Mouse (Mus musculus): ENCODE data around the gene Ccdc184. TPM values are rescaled to one million over a fixed set of nuclear protein-coding genes. Genes with fewer than 3 reads are reported as not detected.

Ccdc184 gene
- polyA plus RNA-seq, 2 experiments, result not detected

DNA sequence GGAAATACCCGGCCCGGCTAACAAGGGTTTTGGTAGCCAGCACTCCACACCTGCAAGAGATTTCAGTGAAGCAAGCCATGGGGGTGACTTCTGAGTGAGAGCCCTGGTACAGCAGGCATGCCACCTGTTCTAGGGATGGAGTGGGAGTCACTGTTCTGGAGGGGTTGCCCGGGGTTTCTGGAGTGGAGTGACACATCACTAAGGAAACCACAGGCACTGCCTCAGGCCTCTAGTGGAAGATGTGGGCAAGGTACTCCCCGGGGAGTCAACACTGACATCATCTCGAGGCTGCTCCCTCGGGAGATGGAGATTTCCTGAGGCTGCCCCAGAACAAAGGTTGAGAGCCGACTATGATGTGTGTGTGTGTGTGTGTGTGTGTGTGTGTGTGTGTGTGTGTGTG is 3.4 kb downstream of the Ccdc184 start:
- H3K27me3 ChIP-seq (ENCODE audit: control insufficient read depth, insufficient read depth, low read length), result peaks cover 62% of the 10 kb centered on the region
- no peak overlapping the region for H3K27ac ChIP-seq
- no peak overlapping the region for H3K4me3 ChIP-seq (ENCODE audit: insufficient read depth in 1 of 2, low read depth in 2 of 2, low read length in 2 of 2)
- H3K9ac ChIP-seq (replicated peaks), result no peak overlapping the region
- H3K4me2 ChIP-seq (ENCODE audit: low read depth), result no peak overlapping the region
- DNase-seq (ENCODE audit: low read depth in 3 of 3, low spot score in 3 of 3), result no peak
- 18% methylated on average over 7 of the region's 7 CpGs for WGBS (ENCODE audit: insufficient replicate concordance)
- no peak for ATAC-seq (ENCODE audit: insufficient read depth)
- no peaks in the 10 kb centered on the region for H3K4me1 ChIP-seq (replicated peaks; ENCODE audit: control insufficient read depth in 2 of 2, insufficient read depth in 2 of 2, low read length in 1 of 2)
- no peak for TF ChIP-seq EP300 (IDR thresholded peaks at IDR 0.05; ENCODE audit: low read depth)
- no peak for TF ChIP-seq CTCF (IDR thresholded peaks at IDR 0.05; ENCODE audit: low read depth)
- H3K9me3 ChIP-seq (ENCODE audit: control insufficient read depth, low read length), result no peaks in the 10 kb centered on the region
- no peaks in the 10 kb centered on the region for H3K36me3 ChIP-seq (replicated peaks; ENCODE audit: control insufficient read depth, insufficient read depth, low read depth)

- H3K4me3 ChIP-seq (ENCODE audit: insufficient read depth in 1 of 2, low read depth in 2 of 2, low read length in 2 of 2), result no peak overlapping the region
- no peaks in the 10 kb centered on the region for H3K36me3 ChIP-seq (replicated peaks; ENCODE audit: control insufficient read depth, insufficient read depth, low read depth)
- peaks cover 57% of the 10 kb centered on the region for H3K27me3 ChIP-seq (ENCODE audit: control insufficient read depth, insufficient read depth, low read length)
- no peaks in the 10 kb centered on the region for H3K4me1 ChIP-seq (replicated peaks; ENCODE audit: control insufficient read depth in 2 of 2, insufficient read depth in 2 of 2, low read length in 1 of 2)
- H3K9ac ChIP-seq (replicated peaks), result no peak overlapping the region
- no peak overlapping the region for H3K27ac ChIP-seq
- ATAC-seq (ENCODE audit: insufficient read depth) (no peak), DNase-seq (ENCODE audit: low read depth in 3 of 3, low spot score in 3 of 3) (no peak)
- no peaks in the 10 kb centered on the region for H3K9me3 ChIP-seq (ENCODE audit: control insufficient read depth, low read length)
- 54% methylated on average over 9 of the region's 9 CpGs for WGBS (ENCODE audit: insufficient replicate concordance)
- no peak for TF ChIP-seq EP300 (IDR thresholded peaks at IDR 0.05; ENCODE audit: low read depth)
- no peak for TF ChIP-seq CTCF (IDR thresholded peaks at IDR 0.05; ENCODE audit: low read depth)
- H3K4me2 ChIP-seq (ENCODE audit: low read depth), result no peak overlapping the region
Observed at GRCm38 (mm10) chr15:98170917-98171316, 4.0 kb downstream of the Ccdc184 start.

GRCm38 (mm10) chr15:98172113-98172512 is 5.2 kb downstream of the Ccdc184 start:
- WGBS (ENCODE audit: insufficient replicate concordance), result 51% methylated on average over 5 of the region's 5 CpGs
- Histone ChIP-seq H3K4me1 (replicated peaks; ENCODE audit: control insufficient read depth in 2 of 2, insufficient read depth in 2 of 2, low read length in 1 of 2) (no peaks in the 10 kb centered on the region), H3K36me3 (replicated peaks; ENCODE audit: control insufficient read depth, insufficient read depth, low read depth) (no peaks in the 10 kb centered on the region), H3K27me3 (ENCODE audit: control insufficient read depth, insufficient read depth, low read length) (peaks cover 46% of the 10 kb centered on the region), H3K4me3 (ENCODE audit: insufficient read depth in 1 of 2, low read depth in 2 of 2, low read length in 2 of 2) (no peak overlapping the region), H3K4me2 (ENCODE audit: low read depth) (no peak overlapping the region), H3K9ac (replicated peaks) (no peak overlapping the region), H3K9me3 (ENCODE audit: control insufficient read depth, low read length) (no peaks in the 10 kb centered on the region), H3K27ac (no peak overlapping the region)
- ATAC-seq (ENCODE audit: insufficient read depth), result no peak
- DNase-seq (ENCODE audit: low read depth in 3 of 3, low spot score in 3 of 3), result no peak
- TF ChIP-seq EP300 (IDR thresholded peaks at IDR 0.05; ENCODE audit: low read depth), result no peak
- TF ChIP-seq CTCF (IDR thresholded peaks at IDR 0.05; ENCODE audit: low read depth), result no peak

DNA sequence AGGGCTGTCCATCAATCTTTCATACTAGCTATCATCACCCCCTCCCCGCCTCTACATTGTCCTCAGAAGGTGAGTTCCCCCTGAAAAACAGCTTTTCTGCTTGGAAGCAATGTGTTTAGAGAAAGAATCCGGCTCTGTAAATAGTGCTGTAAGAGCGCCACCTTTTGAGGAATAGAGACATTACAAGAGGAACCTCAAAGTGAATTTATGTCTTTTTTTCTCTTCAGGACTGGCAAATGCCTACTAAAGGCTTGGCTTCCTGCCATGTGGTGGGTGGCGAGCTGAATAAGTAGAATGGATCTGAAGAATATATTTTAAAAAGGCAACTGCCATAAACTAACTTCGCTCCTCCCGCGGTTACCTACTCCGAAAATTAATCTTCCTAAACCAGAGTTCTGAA is 6.9 kb downstream of the Ccdc184 start:
- peak in 2 of 3 experiments; percentile 11 to 19 for DNase-seq (ENCODE audit: low read depth in 3 of 3, low spot score in 3 of 3)
- Histone ChIP-seq H3K36me3 (replicated peaks; ENCODE audit: control insufficient read depth, insufficient read depth, low read depth) (no peaks in the 10 kb centered on the region), H3K4me1 (replicated peaks; ENCODE audit: control insufficient read depth in 2 of 2, insufficient read depth in 2 of 2, low read length in 1 of 2) (no peaks in the 10 kb centered on the region), H3K4me3 (ENCODE audit: insufficient read depth in 1 of 2, low read depth in 2 of 2, low read length in 2 of 2) (no peak overlapping the region), H3K4me2 (ENCODE audit: low read depth) (no peak overlapping the region), H3K27me3 (ENCODE audit: control insufficient read depth, insufficient read depth, low read length) (peaks cover 29% of the 10 kb centered on the region), H3K9me3 (ENCODE audit: control insufficient read depth, low read length) (no peaks in the 10 kb centered on the region), H3K9ac (replicated peaks) (no peak overlapping the region), H3K27ac (no peak overlapping the region)
- TF ChIP-seq EP300 (IDR thresholded peaks at IDR 0.05; ENCODE audit: low read depth) (no peak), CTCF (IDR thresholded peaks at IDR 0.05; ENCODE audit: low read depth) (peak; percentile 52; the same call in 1 of the 2 replicates)
- ATAC-seq (ENCODE audit: insufficient read depth), result no peak
- WGBS (ENCODE audit: insufficient replicate concordance), result 31% methylated on average over 8 of the region's 8 CpGs

- Histone ChIP-seq H3K36me3 (replicated peaks; ENCODE audit: control insufficient read depth, insufficient read depth, low read depth) (no peaks in the 10 kb centered on the region), H3K27me3 (ENCODE audit: control insufficient read depth, insufficient read depth, low read length) (peaks cover 11% of the 10 kb centered on the region), H3K4me2 (ENCODE audit: low read depth) (no peak overlapping the region), H3K4me1 (replicated peaks; ENCODE audit: control insufficient read depth in 2 of 2, insufficient read depth in 2 of 2, low read length in 1 of 2) (peaks cover 0 to 8% of the 10 kb centered on the region in 2 experiments; a peak in 2 of 4 replicates), H3K9ac (replicated peaks) (no peak overlapping the region), H3K9me3 (ENCODE audit: control insufficient read depth, low read length) (no peaks in the 10 kb centered on the region), H3K27ac (no peak overlapping the region), H3K4me3 (ENCODE audit: insufficient read depth in 1 of 2, low read depth in 2 of 2, low read length in 2 of 2) (no peak overlapping the region)
- no peak for TF ChIP-seq CTCF (IDR thresholded peaks at IDR 0.05; ENCODE audit: low read depth)
- TF ChIP-seq EP300 (IDR thresholded peaks at IDR 0.05; ENCODE audit: low read depth), result no peak
- 48% methylated on average over 3 of the region's 3 CpGs for WGBS (ENCODE audit: insufficient replicate concordance)
- ATAC-seq (ENCODE audit: insufficient read depth) (no peak), DNase-seq (ENCODE audit: low read depth in 3 of 3, low spot score in 3 of 3) (no peak)
Observed at GRCm38 (mm10) chr15:98177320-98177719, 10.4 kb downstream of the Ccdc184 start.
